Mouse (Mus musculus) liver, adult (tissue): Measurements from ENCODE around the gene Siglec1.

Source experiments
- GATA4 ChIP-seq: IDR thresholded peaks from 2 replicates; pipeline ENCODE4 v1.6.1; 2014; ENCODE audit warnings: mild to moderate bottlenecking, low read length; ENCODE audit not compliant: insufficient replicate concordance

Siglec1 gene

GRCm38 (mm10) chr2:131124166-131124565 lies 37.6 kb upstream of the Siglec1 start:
- TF ChIP-seq GATA4, result no peak

DNA sequence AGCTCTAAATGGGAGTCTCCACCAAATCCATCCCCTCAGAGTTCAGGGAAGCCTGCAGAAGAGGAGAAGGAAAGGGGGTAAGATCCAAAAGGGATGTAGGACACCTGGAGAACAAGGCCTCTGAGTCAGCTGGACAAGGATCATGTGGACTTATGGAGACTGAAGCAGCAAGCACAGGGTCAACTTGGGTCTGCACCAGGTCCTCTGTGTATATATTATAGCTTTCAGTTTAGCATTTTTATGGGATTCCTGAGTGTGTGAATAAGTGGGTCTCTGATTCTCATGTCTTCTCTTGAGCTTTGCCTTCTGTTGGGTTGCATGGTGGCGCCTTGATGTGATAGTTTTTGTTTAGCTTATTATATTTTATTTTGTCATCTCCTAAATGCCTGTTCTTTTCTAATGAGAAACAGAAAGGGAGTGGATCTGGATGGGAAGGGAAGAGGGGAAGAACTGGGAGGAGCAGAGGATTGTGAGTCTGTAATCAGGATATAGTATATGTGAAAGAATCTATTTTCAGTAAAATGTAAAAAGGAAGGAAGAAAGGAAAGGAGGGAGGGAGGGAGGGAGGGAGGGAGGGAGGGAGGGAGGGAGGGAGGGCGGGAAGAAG lies 32.5 kb upstream of the Siglec1 start:
- TF ChIP-seq GATA4, result no peak

- no peak for TF ChIP-seq GATA4
These were observed 19.4 kb upstream of the Siglec1 start for GRCm38 (mm10) chr2:131105989-131106388.

GRCm38 (mm10) chr2:131104021-131104420 lies 17.5 kb upstream of the Siglec1 start:
- no peak for TF ChIP-seq GATA4

DNA sequence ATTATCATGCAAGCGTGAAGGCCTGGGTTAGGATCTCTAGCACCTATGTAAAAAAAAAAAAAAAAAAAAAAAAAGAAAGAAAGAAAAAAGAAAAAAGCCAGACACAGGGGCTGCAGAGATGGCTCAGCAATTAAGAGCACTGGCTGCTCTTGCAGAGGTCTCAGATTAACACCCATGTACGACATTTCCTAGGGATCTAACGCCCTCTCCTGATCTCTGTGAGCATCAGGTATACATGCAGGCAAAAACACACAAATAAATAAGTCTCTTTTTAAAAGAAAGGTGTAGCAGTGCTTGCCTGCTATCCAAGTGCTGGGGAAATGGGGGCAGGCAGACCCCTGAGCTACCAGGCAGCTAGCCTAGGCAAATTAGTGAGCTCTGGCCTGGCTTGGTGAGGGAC lies 15.0 kb upstream of the Siglec1 start:
- no peak for TF ChIP-seq GATA4

GRCm38 (mm10) chr2:131097087-131097486 lies 10.5 kb upstream of the Siglec1 start:
- TF ChIP-seq GATA4, result no peak

DNA sequence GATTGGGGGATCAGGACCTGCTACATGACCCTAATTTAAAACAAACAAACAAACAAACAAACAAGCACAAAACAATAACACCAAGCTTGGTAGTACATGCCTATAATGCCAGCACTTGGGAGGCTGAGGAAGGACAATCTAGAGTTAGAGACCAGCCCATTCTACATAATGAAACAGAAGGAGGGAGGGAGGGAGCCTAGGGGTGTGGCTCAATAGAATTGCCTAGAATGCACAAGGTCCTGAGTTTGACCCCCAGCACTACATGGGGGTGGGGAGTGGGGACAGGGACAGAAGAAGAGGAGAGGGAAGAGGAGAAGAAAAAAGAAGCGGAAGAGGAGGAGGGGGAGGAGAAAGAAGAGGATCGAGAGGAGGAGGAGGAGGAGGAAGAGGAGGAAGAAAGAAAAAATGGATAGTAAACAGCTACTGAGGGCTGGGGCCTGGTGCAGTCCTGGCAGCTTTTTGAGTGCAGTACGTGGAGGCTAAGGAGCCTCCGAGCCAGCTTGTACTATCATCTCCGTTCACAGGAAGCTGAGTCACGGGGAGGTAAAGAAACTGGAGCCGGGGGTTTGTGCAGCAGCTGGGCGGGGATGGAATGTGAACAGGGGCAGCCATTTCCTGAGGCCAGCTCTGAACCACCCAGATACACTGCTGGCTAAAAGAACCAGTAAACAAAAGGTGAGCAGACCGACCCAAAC lies 9.7 kb upstream of the Siglec1 start:
- TF ChIP-seq GATA4, result no peak; the same call in 1 of the 2 replicates

DNA sequence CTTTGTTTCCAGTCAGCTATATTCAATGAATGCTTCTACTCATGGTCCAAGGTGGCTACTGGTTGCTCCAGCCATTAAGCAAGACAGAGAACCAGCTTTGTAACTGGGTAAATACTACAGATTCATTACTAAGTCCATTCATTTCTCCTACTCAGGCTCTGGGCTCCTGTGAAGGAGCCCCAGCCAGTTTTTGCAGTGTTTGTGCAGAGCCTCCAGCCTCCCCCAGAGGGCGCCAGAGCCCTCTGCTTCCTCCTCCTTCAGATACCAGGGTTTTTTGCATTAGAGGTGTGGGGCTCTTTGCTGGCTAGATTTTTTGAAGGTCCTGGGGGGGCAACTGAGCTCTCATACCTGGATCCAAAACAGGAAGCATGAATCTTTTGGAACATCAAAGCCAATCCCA lies 8.3 kb upstream of the Siglec1 start:
- no peak for TF ChIP-seq GATA4

DNA sequence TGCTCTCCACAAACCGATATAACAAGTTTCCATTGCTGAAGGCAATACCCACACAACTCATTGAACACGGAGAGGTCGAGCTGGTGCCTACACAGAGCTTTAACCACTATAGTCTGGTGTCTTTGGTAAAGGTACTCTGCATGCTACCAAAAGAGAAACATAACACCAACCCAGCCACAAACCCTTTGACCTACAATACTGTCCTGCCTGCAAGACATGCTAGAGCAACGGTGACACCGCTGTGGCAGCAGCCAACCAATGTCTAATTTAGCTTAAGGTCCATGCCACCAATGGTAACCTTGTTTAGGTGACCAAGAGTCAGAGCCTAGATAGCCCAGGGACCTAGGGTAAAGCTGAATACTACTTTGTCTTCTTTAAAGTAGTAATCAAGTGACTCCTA lies 7.0 kb upstream of the Siglec1 start:
- no peak for TF ChIP-seq GATA4

GRCm38 (mm10) chr2:131090852-131091251 lies 4.3 kb upstream of the Siglec1 start:
- peak; percentile 68; the same call in 1 of the 2 replicates for TF ChIP-seq GATA4

GRCm38 (mm10) chr2:131089634-131090033 lies 3.1 kb upstream of the Siglec1 start:
- no peak for TF ChIP-seq GATA4

DNA sequence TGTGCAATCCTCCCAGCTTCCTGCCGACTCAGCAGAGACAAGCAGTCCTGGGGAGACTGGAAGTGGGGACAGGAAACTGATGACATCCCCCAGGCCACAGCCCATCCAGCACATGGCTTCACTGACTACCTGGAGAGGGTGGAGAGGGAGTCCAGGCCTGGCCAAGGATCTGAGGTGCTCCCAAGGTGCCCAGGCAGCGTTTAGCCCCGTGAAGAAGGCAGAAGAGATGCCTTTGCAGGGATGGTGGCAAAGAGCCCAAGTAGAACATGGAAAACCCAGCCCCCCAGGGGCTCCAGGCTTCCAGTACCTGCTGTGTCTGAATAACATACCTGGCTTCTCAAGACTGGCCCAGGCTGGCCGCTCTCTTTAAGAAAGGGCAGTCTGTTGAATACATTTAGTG lies 2.0 kb upstream of the Siglec1 start:
- TF ChIP-seq GATA4, result no peak

DNA sequence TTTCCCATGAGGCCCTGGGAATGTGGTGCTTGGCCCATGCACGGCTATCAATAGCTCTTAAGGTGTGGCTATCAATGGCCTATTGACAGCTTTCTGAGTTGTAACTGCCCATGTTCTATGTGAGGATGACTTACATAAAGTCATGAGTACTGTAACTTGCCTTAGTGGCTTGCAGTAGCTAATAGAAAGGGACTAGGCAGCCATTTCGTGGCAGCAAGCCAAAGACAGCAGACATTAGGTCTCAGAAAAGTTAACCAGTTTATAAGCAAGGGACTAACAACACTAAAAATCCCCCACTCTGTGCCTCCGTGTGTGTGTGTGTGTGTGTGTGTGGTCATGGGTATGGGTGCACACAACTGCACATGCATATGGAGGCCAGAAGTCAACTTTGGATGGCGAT lies 2.4 kb downstream of the Siglec1 start:
- TF ChIP-seq GATA4, result no peak

- TF ChIP-seq GATA4, result no peak
These were observed 6.1 kb downstream of the Siglec1 start for GRCm38 (mm10) chr2:131080507-131080906.

GRCm38 (mm10) chr2:131072536-131072935 lies 14.0 kb downstream of the Siglec1 start:
- no peak for TF ChIP-seq GATA4

DNA sequence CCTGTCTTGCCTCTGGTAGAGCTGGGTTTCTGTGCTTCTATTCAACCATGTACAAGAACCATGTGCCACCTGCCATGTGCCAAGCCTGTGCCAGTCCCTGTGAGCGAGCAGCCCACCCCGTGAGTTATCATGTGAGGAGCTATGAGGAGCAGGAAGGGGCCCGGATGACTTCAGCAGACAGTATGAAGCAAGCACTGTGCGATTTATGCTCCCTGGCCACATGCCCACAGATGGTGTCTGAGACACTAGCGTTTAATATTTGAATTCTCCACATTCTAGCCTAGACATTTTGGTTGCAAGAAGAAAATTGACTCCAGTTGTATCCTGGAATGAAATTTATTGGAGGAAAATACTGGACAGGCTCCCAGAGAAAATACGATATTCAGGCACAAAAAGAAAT lies 19.1 kb downstream of the Siglec1 start:
- no peak for TF ChIP-seq GATA4

DNA sequence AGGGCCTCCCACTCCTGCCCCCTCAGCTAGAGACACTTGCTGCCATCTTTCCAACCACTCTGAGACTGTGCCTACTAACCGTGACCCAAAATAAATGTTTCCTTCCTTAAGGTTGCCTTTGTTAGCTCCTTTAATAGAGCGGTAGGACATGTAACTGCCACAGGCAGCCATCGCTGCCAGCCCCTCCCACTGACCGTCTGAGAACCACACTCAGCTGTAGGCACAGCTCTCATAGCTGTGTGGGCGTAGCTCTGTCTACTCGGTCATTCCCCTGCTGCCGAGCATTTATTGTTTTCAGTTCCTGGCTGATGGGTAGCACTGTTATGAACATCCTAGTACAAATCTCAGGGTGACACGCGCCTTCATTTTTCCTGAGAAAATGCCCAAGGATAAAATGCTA lies 20.2 kb downstream of the Siglec1 start:
- TF ChIP-seq GATA4, result no peak

DNA sequence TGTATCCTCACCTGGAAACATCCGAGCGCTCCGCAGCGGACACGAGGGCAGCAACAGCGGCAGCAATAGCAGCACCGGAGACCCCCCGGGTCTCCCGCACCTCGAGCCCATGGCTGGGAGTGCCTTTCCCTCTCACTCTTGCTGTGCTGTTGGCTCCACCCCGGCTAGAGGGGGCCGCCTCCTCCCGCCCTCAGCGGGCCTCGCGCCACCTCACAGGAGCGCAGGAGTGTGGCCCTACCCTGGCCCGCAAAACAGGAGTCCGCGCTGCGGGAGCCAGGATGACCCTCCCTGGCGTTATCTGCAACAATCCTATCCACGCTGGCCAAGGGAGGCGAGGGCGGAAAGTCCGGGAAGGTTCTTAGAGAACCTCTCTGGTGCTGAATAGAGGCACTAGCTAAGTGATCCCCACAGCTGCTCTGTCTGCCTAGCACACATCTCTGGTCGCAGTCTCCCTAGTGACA lies 23.1 kb downstream of the Siglec1 start, which contains the start of gene Adam33:
Adam33 (minus strand) TSS at position 411 of the 461 bp plus-strand sequence.
- TF ChIP-seq GATA4, result no peak
